Mouse (Mus musculus) cerebellum, adult 9-11 months (tissue): Measurements from ENCODE around the gene Josd2.

Experiments
- DNase-seq: peaks from one replicate; pipeline ENCODE4 v3.0.0; 2022

The Josd2 gene

GRCm38 (mm10) chr7:44472558-44472885 lies 4.7 kb downstream of the Josd2 start:
- DNase-seq = no peak

GRCm38 (mm10) chr7:44472961-44473646 lies 5.3 kb downstream of the Josd2 start:
- peak; percentile 70 for DNase-seq

GRCm38 (mm10) chr7:44474419-44474818 lies 6.6 kb downstream of the Josd2 start:
- DNase-seq = peak; percentile 77

- peak; percentile 35 for DNase-seq
Measured at GRCm38 (mm10) chr7:44475046-44475614, 7.3 kb downstream of the Josd2 start.

GRCm38 (mm10) chr7:44482836-44483435 lies 15.2 kb downstream of the Josd2 start:
- no peak for DNase-seq

- DNase-seq = no peak
Measured at GRCm38 (mm10) chr7:44484109-44484508, 16.3 kb downstream of the Josd2 start.

GRCm38 (mm10) chr7:44484841-44485571 lies 17.2 kb downstream of the Josd2 start:
- DNase-seq = peak; percentile 82

- no peak for DNase-seq
Measured at GRCm38 (mm10) chr7:44485572-44486195, 17.9 kb downstream of the Josd2 start.

GRCm38 (mm10) chr7:44486927-44487575 lies 19.3 kb downstream of the Josd2 start:
- peak; percentile 33 for DNase-seq

- no peak for DNase-seq
Measured at GRCm38 (mm10) chr7:44487936-44488335, 20.2 kb downstream of the Josd2 start.

GRCm38 (mm10) chr7:44488545-44488944 lies 20.8 kb downstream of the Josd2 start:
- peak; percentile 38 for DNase-seq

GRCm38 (mm10) chr7:44490281-44490680 lies 22.5 kb downstream of the Josd2 start:
- peak; percentile 34 for DNase-seq

GRCm38 (mm10) chr7:44491391-44491790 lies 23.6 kb downstream of the Josd2 start:
- peak; percentile 35 for DNase-seq

- no peak for DNase-seq
Measured at GRCm38 (mm10) chr7:44492166-44492826, 24.5 kb downstream of the Josd2 start.

- peak; percentile 54 for DNase-seq
Measured at GRCm38 (mm10) chr7:44494681-44495080, 26.9 kb downstream of the Josd2 start.

GRCm38 (mm10) chr7:44495086-44495485 lies 27.3 kb downstream of the Josd2 start:
- peak; percentile 63 for DNase-seq

GRCm38 (mm10) chr7:44495992-44496770 lies 28.4 kb downstream of the Josd2 start, which contains the start of the genes Emc10 and Fam71e1:
Gene Emc10, minus strand, starts transcription at chr7:44496529.
Gene Fam71e1, plus strand, starts transcription at chr7:44496581.
- peak; percentile 99 for DNase-seq

GRCm38 (mm10) chr7:44496771-44497109 lies 29.0 kb downstream of the Josd2 start:
- no peak for DNase-seq

GRCm38 (mm10) chr7:44497361-44498055 lies 29.7 kb downstream of the Josd2 start:
- peak; percentile 67 for DNase-seq

GRCm38 (mm10) chr7:44498922-44499321 lies 31.1 kb downstream of the Josd2 start:
- DNase-seq = peak; percentile 29

- DNase-seq = peak; percentile 33
Measured at GRCm38 (mm10) chr7:44500046-44500445, 32.3 kb downstream of the Josd2 start.
